21 mouse cellular contexts compared by ENCODE assay signal in genomic region chr7:45454971-45455370, GRCm38 (mm10). TPM values are rescaled to one million over a fixed set of nuclear protein-coding genes. Genes with fewer than 3 reads are reported as not detected.
DNase-seq lines count a peak whose midpoint lies in the region; ATAC-seq and TF ChIP-seq lines count a peak whose summit lies in the region.
"Had no signal": no experiment of that assay in that cellular context is flagged by ENCODE, and none has a peak within 500 bp of the region (broad histone marks: within the 10 kb centered on the region; RNA-seq: fewer than 3 reads in every experiment).

No protein-coding gene starts in this region.

- H3ac ChIP-seq in myocyte (ENCODE audit: control insufficient read depth, insufficient read length): no peak overlapping the region

- H3K9me3 ChIP-seq in forebrain, embryonic 12.5 days: no peaks in the 10 kb centered on the region
- H3K9me3 ChIP-seq in forebrain, embryonic 14.5 days (replicated peaks; ENCODE audit: control insufficient read depth, low read length): no peaks in the 10 kb centered on the region
- no peaks in the 10 kb centered on the region for H3K9me3 ChIP-seq in liver, embryonic 13.5 days (replicated peaks)
- no peaks in the 10 kb centered on the region for H3K9me3 ChIP-seq in E14TG2a.4 (ENCODE audit: low read length)
- H3K9me3 ChIP-seq: embryonic facial prominence, embryonic 10.5 days; forebrain, embryonic 15.5 days; hindbrain, embryonic 12.5 days had no signal

- no peak overlapping the region for H3K4me3 ChIP-seq in forebrain, embryonic 12.5 days (replicated peaks)
- no peak overlapping the region for H3K4me3 ChIP-seq in forebrain, embryonic 14.5 days (ENCODE audit: low read depth, low read length)
- H3K4me3 ChIP-seq in liver, embryonic 13.5 days (replicated peaks): no peak overlapping the region
- H3K4me3 ChIP-seq in E14TG2a.4 (replicated peaks; ENCODE audit: low read length) (peak overlapping the region; percentile 65), myocyte (no peak overlapping the region)
- H3K4me3 ChIP-seq: embryonic facial prominence, embryonic 10.5 days; forebrain, embryonic 15.5 days; heart, adult 2 months; hindbrain, embryonic 12.5 days had no signal

- DNase-seq in forebrain, embryonic 14.5 days (ENCODE audit: low spot score): no peak
- DNase-seq in liver, embryonic 13.5 days: no peak
- no peak for DNase-seq in liver
- no peak for DNase-seq in kidney, postnatal 10 days
- DNase-seq: adrenal gland, adult 8-10 months; adrenal gland, postnatal 36 days; cerebellum, adult 9-10 months; cerebellum, postnatal 36 days; gastrocnemius, postnatal 10 days; heart, adult 2 months; heart, postnatal 4 days had no signal

- no peak overlapping the region for H3K4me2 ChIP-seq in forebrain, embryonic 12.5 days
- no peak overlapping the region for H3K4me2 ChIP-seq in forebrain, embryonic 14.5 days (ENCODE audit: low read length)
- H3K4me2 ChIP-seq in liver, embryonic 13.5 days: no peak overlapping the region
- H3K4me2 ChIP-seq in myocyte (ENCODE audit: low read depth): no peak overlapping the region
- H3K4me2 ChIP-seq: forebrain, embryonic 15.5 days; heart, embryonic 11.5 days; hindbrain, embryonic 12.5 days had no signal

- 93% methylated on average over 15 of the region's 15 CpGs for WGBS in forebrain, embryonic 12.5 days
- 92% methylated on average over 15 of the region's 15 CpGs for WGBS in forebrain, embryonic 14.5 days
- 89% methylated on average over 15 of the region's 15 CpGs for WGBS in liver, embryonic 13.5 days (ENCODE audit: insufficient replicate concordance)

- H3K27ac ChIP-seq in forebrain, embryonic 12.5 days: no peak overlapping the region
- no peak overlapping the region for H3K27ac ChIP-seq in forebrain, embryonic 14.5 days (ENCODE audit: low read depth, low read length)
- H3K27ac ChIP-seq in liver, embryonic 13.5 days: 0 out of 2 replicates have a peak overlapping the region, but pooled peaks have one; percentile 98
- H3K27ac ChIP-seq: embryonic facial prominence, embryonic 10.5 days; forebrain, embryonic 15.5 days; heart, adult 2 months; hindbrain, embryonic 12.5 days had no signal

- H3K4me1 ChIP-seq in forebrain, embryonic 12.5 days: peaks cover 27% of the 10 kb centered on the region
- peaks cover 16% of the 10 kb centered on the region for H3K4me1 ChIP-seq in forebrain, embryonic 14.5 days (ENCODE audit: control insufficient read depth, insufficient read depth, low read length)
- H3K4me1 ChIP-seq in liver, embryonic 13.5 days (replicated peaks): peaks cover 44% of the 10 kb centered on the region
- peaks cover 49% of the 10 kb centered on the region for H3K4me1 ChIP-seq in E14TG2a.4 (replicated peaks; ENCODE audit: low read depth, low read length)

- peaks cover 24% of the 10 kb centered on the region for H3K79me2 ChIP-seq in myocyte (ENCODE audit: control insufficient read depth, insufficient read depth)

- peaks cover 47% of the 10 kb centered on the region for H3K36me3 ChIP-seq in forebrain, embryonic 12.5 days (replicated peaks)
- H3K36me3 ChIP-seq in forebrain, embryonic 14.5 days (ENCODE audit: control insufficient read depth, insufficient read depth, low read length): peaks cover 55% of the 10 kb centered on the region
- H3K36me3 ChIP-seq in liver, embryonic 13.5 days: peaks cover 38% of the 10 kb centered on the region
- H3K36me3 ChIP-seq in E14TG2a.4 (ENCODE audit: insufficient read depth, low read length) (peaks cover 75% of the 10 kb centered on the region), myocyte (ENCODE audit: control insufficient read depth, insufficient read depth) (peaks cover 46% of the 10 kb centered on the region)

- H3K9ac ChIP-seq in forebrain, embryonic 12.5 days: peak overlapping the region; percentile 21; the same call in 1 of the 2 replicates
- no peak overlapping the region for H3K9ac ChIP-seq in forebrain, embryonic 14.5 days (ENCODE audit: low read length)
- no peak overlapping the region for H3K9ac ChIP-seq in liver, embryonic 13.5 days
- H3K9ac ChIP-seq: forebrain, embryonic 15.5 days; hindbrain, embryonic 12.5 days had no signal

- no peaks in the 10 kb centered on the region for H3K27me3 ChIP-seq in forebrain, embryonic 12.5 days
- no peaks in the 10 kb centered on the region for H3K27me3 ChIP-seq in forebrain, embryonic 14.5 days (replicated peaks; ENCODE audit: control insufficient read depth, insufficient read depth, low read length)
- H3K27me3 ChIP-seq in liver, embryonic 13.5 days: no peaks in the 10 kb centered on the region
- no peaks in the 10 kb centered on the region for H3K27me3 ChIP-seq in E14TG2a.4 (ENCODE audit: insufficient read depth, low read length)
- no peaks in the 10 kb centered on the region for H3K27me3 ChIP-seq in myocyte (ENCODE audit: control insufficient read depth, insufficient read depth, insufficient read length)
- H3K27me3 ChIP-seq: CH12.LX; forebrain, embryonic 15.5 days; hindbrain, embryonic 12.5 days had no signal

- ATAC-seq in forebrain, embryonic 12.5 days (ENCODE audit: low FRiP score): no peak
- no peak for ATAC-seq in forebrain, embryonic 14.5 days
- ATAC-seq in liver, embryonic 13.5 days (ENCODE audit: low read depth): no peak
- ATAC-seq: forebrain, embryonic 15.5 days; hindbrain, embryonic 16.5 days; inflammation-experienced regulatory T-cells, adult 6 months had no signal

- TF ChIP-seq CTCF in E14TG2a.4 (conservative IDR thresholded peaks at IDR 0.05; ENCODE audit: low read length): no peak

- TF ChIP-seq POLR2A in myocyte (IDR thresholded peaks at IDR 0.05; ENCODE audit: insufficient read length, low read depth): peak; percentile 5

TF ChIP-seq in myocyte, 11 proteins besides CTCF, POLR2A, EP300 and RAD21:
- TF ChIP-seq POLR2AphosphoS2 (IDR thresholded peaks at IDR 0.05; ENCODE audit: insufficient read length, low read depth) (peak; percentile 67), SRF (IDR thresholded peaks at IDR 0.05; ENCODE audit: control insufficient read depth, insufficient read length, low read depth) (no peak)

RNA-seq across cellular contexts. Expression of gene Ftl1, which starts 4.7 kb away (rescaled TPM):
- polyA plus RNA-seq in forebrain, embryonic 12.5 days (2016; fragmentation: Nextera tagmentation; extraction: Ambion mirVana): 5,523 and 5,537 TPM in 2 replicates
- polyA plus RNA-seq in forebrain, embryonic 14.5 days (2014; fragmentation: Nextera tagmentation; extraction: Ambion mirVana): 6,238 and 6,800 TPM in 2 replicates
- 7,621 and 8,262 TPM in 2 replicates for polyA plus RNA-seq in liver, embryonic 13.5 days (2015; fragmentation: Nextera tagmentation; extraction: Ambion mirVana)
- polyA plus RNA-seq in myocyte (2012; fragmentation: generic; extraction: Trizol): 2,413 TPM

RNA-seq across cellular contexts. Expression of gene Bax, which starts 11.7 kb away (rescaled TPM):
- 240 and 256 TPM in 2 replicates for polyA plus RNA-seq in forebrain, embryonic 12.5 days (2016; fragmentation: Nextera tagmentation; extraction: Ambion mirVana)
- polyA plus RNA-seq in forebrain, embryonic 14.5 days (2014; fragmentation: Nextera tagmentation; extraction: Ambion mirVana): 163 and 168 TPM in 2 replicates
- 104 and 106 TPM in 2 replicates for polyA plus RNA-seq in liver, embryonic 13.5 days (2015; fragmentation: Nextera tagmentation; extraction: Ambion mirVana)
- 249 TPM for polyA plus RNA-seq in myocyte (2012; fragmentation: generic; extraction: Trizol)

RNA-seq across cellular contexts. Expression of gene Ruvbl2, which starts 17.1 kb away (rescaled TPM):
- 167 and 175 TPM in 2 replicates for polyA plus RNA-seq in forebrain, embryonic 12.5 days (2016; fragmentation: Nextera tagmentation; extraction: Ambion mirVana)
- polyA plus RNA-seq in forebrain, embryonic 14.5 days (2014; fragmentation: Nextera tagmentation; extraction: Ambion mirVana): 144 and 153 TPM in 2 replicates
- polyA plus RNA-seq in liver, embryonic 13.5 days (2015; fragmentation: Nextera tagmentation; extraction: Ambion mirVana): 111 and 119 TPM in 2 replicates
- polyA plus RNA-seq in myocyte (2012; fragmentation: generic; extraction: Trizol): 118 TPM

RNA-seq across cellular contexts. Expression of gene Gys1, which starts 20.3 kb away (rescaled TPM):
- 28.7 and 30.7 TPM in 2 replicates for polyA plus RNA-seq in forebrain, embryonic 12.5 days (2016; fragmentation: Nextera tagmentation; extraction: Ambion mirVana)
- 13.4 and 15.5 TPM in 2 replicates for polyA plus RNA-seq in forebrain, embryonic 14.5 days (2014; fragmentation: Nextera tagmentation; extraction: Ambion mirVana)
- 4.1 and 5.1 TPM in 2 replicates for polyA plus RNA-seq in liver, embryonic 13.5 days (2015; fragmentation: Nextera tagmentation; extraction: Ambion mirVana)
- 125 TPM for polyA plus RNA-seq in myocyte (2012; fragmentation: generic; extraction: Trizol)

RNA-seq across cellular contexts. Expression of gene Tulp2, which starts 26.7 kb away (rescaled TPM):
- 0.29 and 0.34 TPM in 2 replicates for polyA plus RNA-seq in forebrain, embryonic 12.5 days (2016; fragmentation: Nextera tagmentation; extraction: Ambion mirVana)
- 0.15 TPM in 1 of 2 replicates, not detected in the other for polyA plus RNA-seq in forebrain, embryonic 14.5 days (2014; fragmentation: Nextera tagmentation; extraction: Ambion mirVana)
- 0.80 and 0.87 TPM in 2 replicates for polyA plus RNA-seq in liver, embryonic 13.5 days (2015; fragmentation: Nextera tagmentation; extraction: Ambion mirVana)
- 0.06 TPM for polyA plus RNA-seq in myocyte (2012; fragmentation: generic; extraction: Trizol)
